Mouse (Mus musculus) hindbrain, postnatal 0 days (tissue): ENCODE measurements around the gene Ehbp1. TPM values are rescaled to one million over a fixed set of nuclear protein-coding genes. Genes with fewer than 3 reads are reported as not detected.

Experiments
- ATAC-seq: fragments of 200-750 bp; cut with Nextera tagmentation; 2 replicates; pipeline ENCODE4 v1.8.0; 2017; ENCODE audit warnings: mild to moderate bottlenecking, moderate TSS enrichment, moderate library complexity
- DNase-seq: peaks from one replicate; pipeline ENCODE4 v3.0.0-alpha.2; 2015; ENCODE audit warnings: low spot score
- H3K27ac ChIP-seq: fragments of 300-500 bp; sonication (generic); 2 replicates; pipeline ENCODE4 v1.5.1; 2014; ENCODE audit warnings: mild to moderate bottlenecking
- H3K27me3 ChIP-seq: fragments of 300-500 bp; sonication (generic); 2 replicates; pipeline ENCODE4 v1.6.1; 2014; ENCODE audit warnings: low read length, mixed read lengths; ENCODE audit not compliant: insufficient read depth
- H3K36me3 ChIP-seq: fragments of 300-500 bp; sonication (generic); 2 replicates; pipeline ENCODE4 v1.6.1; 2014; ENCODE audit warnings: low read length, mixed read lengths; ENCODE audit not compliant: insufficient read depth
- H3K4me1 ChIP-seq: fragments of 300-500 bp; sonication (generic); 2 replicates; pipeline ENCODE4 v1.6.1; 2014; ENCODE audit warnings: antibody characterized with exemption, low read length, mixed read lengths; ENCODE audit not compliant: insufficient read depth
- H3K4me2 ChIP-seq: fragments of 300-500 bp; sonication (generic); 2 replicates; pipeline ENCODE4 v1.6.1; 2014; ENCODE audit warnings: low read depth, mild to moderate bottlenecking, low read length, moderate library complexity, mixed read lengths
- H3K4me3 ChIP-seq: fragments of 300-500 bp; sonication (generic); 2 replicates; pipeline ENCODE4 v1.5.1; 2014; ENCODE audit warnings: low read length
- H3K9ac ChIP-seq: fragments of 300-500 bp; sonication (generic); replicated peaks from 2 replicates; pipeline ENCODE4 v1.6.1; 2014; ENCODE audit warnings: mild to moderate bottlenecking, low read length, moderate library complexity, mixed read lengths
- H3K9me3 ChIP-seq: fragments of 300-500 bp; sonication (generic); 2 replicates; pipeline ENCODE4 v1.6.1; 2016; ENCODE audit warnings: low read length, mixed read lengths
- CTCF ChIP-seq: IDR thresholded peaks from 2 replicates; pipeline ENCODE4 v1.5.1; 2016; ENCODE audit warnings: antibody characterized with exemption, control low read depth, low read depth
- WGBS: fragments of 180-500 bp; shearing (Covaris S2); extraction: QIAGEN DNeasy Blood & Tissue Kit; methylation state at CpG from one replicate; pipeline ENCODE4 v1.1.7; 2014; 5-methylcytosine and 5-hydroxymethylcytosine counted together
- polyA plus RNA-seq: library from polyadenylated mRNA; unstranded; fragments of >200 nt; fragmentation: Nextera tagmentation; extraction: Ambion mirVana; gene quantifications from 2 replicates; pipeline ENCODE4 v1.2.1, GENCODE M21; 2015
- total RNA-seq: library from RNA; depleted of rRNA; stranded (reverse); fragments of >200 nt; gene quantifications from 2 replicates; pipeline ENCODE4 v1.2.3, GENCODE M21; 2014

The Ehbp1 gene
- total and polyA plus RNA-seq, 2 experiments from 2014 or later: 14.9 to 19.4 TPM

- H3K9ac ChIP-seq: no peak overlapping the region
- DNase-seq: no peak
- H3K9me3 ChIP-seq: no peaks in the 10 kb centered on the region
- H3K4me2 ChIP-seq: no peak overlapping the region
- H3K36me3 ChIP-seq: no peaks in the 10 kb centered on the region
- H3K4me1 ChIP-seq: no peaks in the 10 kb centered on the region
- ATAC-seq: no peak
- no peak for TF ChIP-seq CTCF
- no peaks in the 10 kb centered on the region for H3K27me3 ChIP-seq
- H3K27ac ChIP-seq: no peak overlapping the region
- no peak overlapping the region for H3K4me3 ChIP-seq
Measured at GRCm38 (mm10) chr11:22138466-22138865, 203.6 kb downstream of the Ehbp1 start.

- Histone ChIP-seq H3K36me3 (no peaks in the 10 kb centered on the region), H3K4me1 (no peaks in the 10 kb centered on the region), H3K4me3 (no peak overlapping the region), H3K9ac (no peak overlapping the region), H3K27me3 (no peaks in the 10 kb centered on the region), H3K27ac (no peak overlapping the region), H3K9me3 (no peaks in the 10 kb centered on the region), H3K4me2 (no peak overlapping the region)
- ATAC-seq (no peak), DNase-seq (no peak)
- 99% methylated on average over 2 of the region's 2 CpGs for WGBS
- TF ChIP-seq CTCF: no peak
Measured at GRCm38 (mm10) chr11:22125188-22125587, 216.9 kb downstream of the Ehbp1 start.

GRCm38 (mm10) chr11:22118853-22119252 is 223.2 kb downstream of the Ehbp1 start:
- DNase-seq (no peak), ATAC-seq (no peak)
- TF ChIP-seq CTCF: no peak
- Histone ChIP-seq H3K9ac (no peak overlapping the region), H3K36me3 (no peaks in the 10 kb centered on the region), H3K9me3 (no peaks in the 10 kb centered on the region), H3K4me1 (no peaks in the 10 kb centered on the region), H3K4me3 (no peak overlapping the region), H3K27ac (no peak overlapping the region), H3K4me2 (no peak overlapping the region), H3K27me3 (no peaks in the 10 kb centered on the region)
- 88% methylated on average over 3 of the region's 3 CpGs for WGBS

- no peak overlapping the region for H3K27ac ChIP-seq
- no peak for TF ChIP-seq CTCF
- no peaks in the 10 kb centered on the region for H3K27me3 ChIP-seq
- ATAC-seq (no peak), DNase-seq (no peak)
- no peaks in the 10 kb centered on the region for H3K36me3 ChIP-seq
- no peak overlapping the region for H3K4me3 ChIP-seq
- H3K4me1 ChIP-seq: no peaks in the 10 kb centered on the region
- no peak overlapping the region for H3K4me2 ChIP-seq
- no peak overlapping the region for H3K9ac ChIP-seq
- H3K9me3 ChIP-seq: no peaks in the 10 kb centered on the region
- WGBS: 95% methylated on average over 3 of the region's 3 CpGs
Measured at GRCm38 (mm10) chr11:22112161-22112560, 229.9 kb downstream of the Ehbp1 start.

- H3K36me3 ChIP-seq: no peaks in the 10 kb centered on the region
- ATAC-seq (no peak), DNase-seq (no peak)
- no peaks in the 10 kb centered on the region for H3K4me1 ChIP-seq
- no peak overlapping the region for H3K4me3 ChIP-seq
- H3K9ac ChIP-seq: no peak overlapping the region
- H3K4me2 ChIP-seq: no peak overlapping the region
- H3K9me3 ChIP-seq: no peaks in the 10 kb centered on the region
- WGBS: 70% methylated on average over 8 of the region's 8 CpGs
- TF ChIP-seq CTCF: no peak
- H3K27ac ChIP-seq: no peak overlapping the region
- H3K27me3 ChIP-seq: no peaks in the 10 kb centered on the region
Measured at GRCm38 (mm10) chr11:22089346-22089745, 252.7 kb downstream of the Ehbp1 start.

- WGBS: 83% methylated on average over 2 of the region's 2 CpGs
- Histone ChIP-seq H3K9me3 (no peaks in the 10 kb centered on the region), H3K4me1 (no peaks in the 10 kb centered on the region), H3K4me2 (no peak overlapping the region), H3K36me3 (no peaks in the 10 kb centered on the region; the same call in 1 of the 2 replicates), H3K27me3 (no peaks in the 10 kb centered on the region), H3K4me3 (no peak overlapping the region), H3K9ac (no peak overlapping the region), H3K27ac (no peak overlapping the region)
- TF ChIP-seq CTCF: no peak
- ATAC-seq (no peak), DNase-seq (no peak)
Measured at GRCm38 (mm10) chr11:22063352-22063751, 278.7 kb downstream of the Ehbp1 start.

- TF ChIP-seq CTCF: no peak
- H3K4me3 ChIP-seq: no peak overlapping the region
- ATAC-seq (no peak), DNase-seq (no peak)
- H3K36me3 ChIP-seq: no peaks in the 10 kb centered on the region; the same call in 1 of the 2 replicates
- no peaks in the 10 kb centered on the region for H3K4me1 ChIP-seq
- no peak overlapping the region for H3K9ac ChIP-seq
- no peak overlapping the region for H3K27ac ChIP-seq
- no peaks in the 10 kb centered on the region for H3K9me3 ChIP-seq
- 91% methylated on average over 4 of the region's 4 CpGs for WGBS
- H3K27me3 ChIP-seq: no peaks in the 10 kb centered on the region
- H3K4me2 ChIP-seq: no peak overlapping the region
Measured at GRCm38 (mm10) chr11:22061660-22062059, 280.4 kb downstream of the Ehbp1 start.
